Mouse (Mus musculus) E14TG2a.4 (cell line): ENCODE data around the gene 2210408I21Rik.

ENCODE experiments used
- CTCF ChIP-seq: conservative IDR thresholded peaks from 2 replicates; pipeline ENCODE4 v1.5.1; 2014; ENCODE audit warnings: low read length
- POU5F1 ChIP-seq: IDR thresholded peaks from 2 replicates; pipeline ENCODE4 v1.6.1; 2014; ENCODE audit warnings: low read length, borderline replicate concordance

GRCm38 (mm10) chr13:77213196-77213595, 77.9 kb downstream of the 2210408I21Rik start:
- TF ChIP-seq CTCF (no peak), POU5F1 (no peak)
